Mouse (Mus musculus): ENCODE results near the gene Fam120a. TPM values are rescaled to one million over a fixed set of nuclear protein-coding genes. Genes with fewer than 3 reads are reported as not detected.

The Fam120a gene
- total RNA-seq, 2 experiments from 2014 or later: 114 to 118 TPM

GRCm38 (mm10) chr13:48864673-48865356 is 103.0 kb downstream of the Fam120a start:
- intact Hi-C loops (cut with DNase I): no loop called here
- TF ChIP-seq CTCF (IDR thresholded peaks at IDR 0.05): no peak
- H3K27ac ChIP-seq: no peak overlapping the region
- no peak for DNase-seq (ENCODE audit: extremely low spot score in 1 of 2, low spot score in 2 of 2)
- H3K4me3 ChIP-seq: no peak overlapping the region

GRCm38 (mm10) chr13:48863556-48863955 is 104.3 kb downstream of the Fam120a start:
- DNase-seq (ENCODE audit: extremely low spot score in 1 of 2, low spot score in 2 of 2): no peak
- TF ChIP-seq CTCF (IDR thresholded peaks at IDR 0.05): no peak
- intact Hi-C loops (cut with DNase I): no loop called here
- Histone ChIP-seq H3K4me3 (no peak overlapping the region), H3K27ac (no peak overlapping the region)

- Histone ChIP-seq H3K27ac (no peak overlapping the region), H3K4me3 (no peak overlapping the region)
- DNase-seq (ENCODE audit: extremely low spot score in 1 of 2, low spot score in 2 of 2): no peak
- intact Hi-C loops (cut with DNase I): no loop called here
- TF ChIP-seq CTCF (IDR thresholded peaks at IDR 0.05): no peak
Observed at GRCm38 (mm10) chr13:48861913-48862312, 105.9 kb downstream of the Fam120a start.

- TF ChIP-seq CTCF (IDR thresholded peaks at IDR 0.05): no peak
- Histone ChIP-seq H3K4me3 (no peak overlapping the region), H3K27ac (no peak overlapping the region)
- intact Hi-C loops (cut with DNase I): no loop called here
- DNase-seq (ENCODE audit: extremely low spot score in 1 of 2, low spot score in 2 of 2): no peak
Observed at GRCm38 (mm10) chr13:48858779-48859178, 109.0 kb downstream of the Fam120a start.

DNA sequence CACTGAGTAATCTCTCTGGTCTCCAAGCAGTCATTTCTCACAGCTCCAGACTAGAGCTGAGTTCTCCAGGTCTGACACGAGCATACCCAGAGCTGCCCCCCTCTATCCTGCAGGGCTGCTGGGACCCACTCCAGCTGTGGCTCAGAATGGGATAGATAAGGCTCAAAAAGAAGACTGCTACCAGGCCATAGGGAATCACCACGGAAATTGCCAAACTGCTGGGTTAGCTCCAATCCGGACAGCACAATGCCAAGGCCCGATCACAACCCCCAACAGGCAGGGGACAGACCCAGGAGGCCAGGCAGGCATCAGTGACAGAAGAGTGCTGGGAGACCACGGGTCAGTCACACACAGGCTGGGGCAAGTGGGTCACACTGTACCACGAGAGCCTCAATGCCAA is 109.8 kb downstream of the Fam120a start:
- intact Hi-C loops (cut with DNase I): no loop called here

GRCm38 (mm10) chr13:48857246-48857932 is 110.4 kb downstream of the Fam120a start:
- no peak overlapping the region for H3K27ac ChIP-seq
- intact Hi-C loops (cut with DNase I): no loop called here

More for the DNA sequence above, 109.8 kb downstream of the Fam120a start:
- DNase-seq (ENCODE audit: extremely low spot score in 1 of 2, low spot score in 2 of 2): no peak
- H3K4me3 ChIP-seq: no peak overlapping the region
- TF ChIP-seq CTCF (IDR thresholded peaks at IDR 0.05): no peak
- H3K27ac ChIP-seq: no peak overlapping the region

GRCm38 (mm10) chr13:48853947-48854346 is 113.9 kb downstream of the Fam120a start:
- intact Hi-C loops (cut with DNase I): no loop called here
- no peak for DNase-seq (ENCODE audit: extremely low spot score in 1 of 2, low spot score in 2 of 2)
- no peak overlapping the region for H3K4me3 ChIP-seq
- H3K27ac ChIP-seq: no peak overlapping the region
- TF ChIP-seq CTCF (IDR thresholded peaks at IDR 0.05): no peak

More at GRCm38 (mm10) chr13:48857246-48857932, 110.4 kb downstream of the Fam120a start:
- DNase-seq (ENCODE audit: extremely low spot score in 1 of 2, low spot score in 2 of 2): no peak
- no peak for TF ChIP-seq CTCF (IDR thresholded peaks at IDR 0.05)
- H3K4me3 ChIP-seq: no peak overlapping the region

DNA sequence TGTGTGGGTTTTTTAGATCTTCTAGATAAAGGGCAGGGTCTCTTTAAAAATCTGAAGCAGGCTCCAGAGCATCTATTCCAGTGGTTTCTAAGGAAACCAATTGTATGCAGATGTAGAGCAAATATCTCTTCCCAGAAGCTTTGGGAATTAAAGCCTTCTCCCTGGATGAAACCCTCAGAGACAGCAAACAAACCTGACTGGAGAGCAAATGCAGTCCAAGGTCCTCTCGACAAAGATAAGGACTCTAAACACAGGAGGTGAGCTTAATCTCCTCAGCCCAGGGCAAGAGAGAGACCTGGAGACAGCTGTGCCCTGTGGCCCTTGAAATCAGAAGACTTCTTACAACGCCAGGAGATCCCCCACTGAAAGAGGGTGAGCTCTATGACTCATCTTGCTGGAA is 114.3 kb downstream of the Fam120a start:
- Histone ChIP-seq H3K27ac (no peak overlapping the region), H3K4me3 (no peak overlapping the region)
- TF ChIP-seq CTCF (IDR thresholded peaks at IDR 0.05): no peak
- DNase-seq (ENCODE audit: extremely low spot score in 1 of 2, low spot score in 2 of 2): no peak
- intact Hi-C loops (cut with DNase I): no loop called here

GRCm38 (mm10) chr13:48852859-48853258 is 115.0 kb downstream of the Fam120a start:
- H3K4me3 ChIP-seq: no peak overlapping the region
- TF ChIP-seq CTCF (IDR thresholded peaks at IDR 0.05): peak; percentile 55
- intact Hi-C loops (cut with DNase I): no loop called here
- no peak for DNase-seq (ENCODE audit: extremely low spot score in 1 of 2, low spot score in 2 of 2)
- no peak overlapping the region for H3K27ac ChIP-seq

GRCm38 (mm10) chr13:48851719-48852118 is 116.1 kb downstream of the Fam120a start:
- no peak overlapping the region for H3K27ac ChIP-seq
- intact Hi-C loops (cut with DNase I): no loop called here

GRCm38 (mm10) chr13:48850771-48851170 is 117.0 kb downstream of the Fam120a start:
- intact Hi-C loops (cut with DNase I): no loop called here
- no peak for TF ChIP-seq CTCF (IDR thresholded peaks at IDR 0.05)
- Histone ChIP-seq H3K4me3 (no peak overlapping the region), H3K27ac (no peak overlapping the region)
- no peak for DNase-seq (ENCODE audit: extremely low spot score in 1 of 2, low spot score in 2 of 2)

More at GRCm38 (mm10) chr13:48851719-48852118, 116.1 kb downstream of the Fam120a start:
- H3K4me3 ChIP-seq: no peak overlapping the region
- no peak for TF ChIP-seq CTCF (IDR thresholded peaks at IDR 0.05)
- no peak for DNase-seq (ENCODE audit: extremely low spot score in 1 of 2, low spot score in 2 of 2)

- H3K4me3 ChIP-seq: no peak overlapping the region
- intact Hi-C loops (cut with DNase I): no loop called here
- no peak for DNase-seq (ENCODE audit: extremely low spot score in 1 of 2, low spot score in 2 of 2)
- no peak for TF ChIP-seq CTCF (IDR thresholded peaks at IDR 0.05)
- no peak overlapping the region for H3K27ac ChIP-seq
Observed at GRCm38 (mm10) chr13:48850326-48850725, 117.5 kb downstream of the Fam120a start.
